Mouse (Mus musculus) liver, embryonic 14.5 days (tissue): ENCODE measurements around the gene Apol7c. TPM values are rescaled to one million over a fixed set of nuclear protein-coding genes. Genes with fewer than 3 reads are reported as not detected.
"Not testable (repeated sequence)": the region's sequence is repeated elsewhere in the genome, so short reads cannot be mapped to it uniquely, and the experiment has no call there.

Experiments used
- ATAC-seq: fragments of 200-750 bp; cut with Nextera tagmentation; 2 replicates; pipeline ENCODE4 v1.8.0; 2017; ENCODE audit warnings: moderate number of reproducible peaks, mild to moderate bottlenecking, moderate library complexity; ENCODE audit not compliant: insufficient read depth
- DNase-seq, 3 experiments: peaks; one replicate each; pipeline ENCODE4 v3.0.0-alpha.2; 2012 to 2013; ENCODE audit warnings: low read depth in 3 of 3, low spot score in 3 of 3
- H3K27ac ChIP-seq: fragments of 300-500 bp; sonication (generic); 2 replicates; pipeline ENCODE4 v1.5.1; 2014; ENCODE audit warnings: moderate library complexity, mild to moderate bottlenecking, control low read depth, inconsistent platforms
- H3K27me3 ChIP-seq: fragments of 300-500 bp; sonication (generic); 2 replicates; pipeline ENCODE4 v1.6.1; 2014; ENCODE audit warnings: mild to moderate bottlenecking, low read length, moderate library complexity; ENCODE audit not compliant: control insufficient read depth, insufficient read depth
- H3K36me3 ChIP-seq: fragments of 300-500 bp; sonication (generic); replicated peaks from 2 replicates; pipeline ENCODE4 v1.6.1; 2014; ENCODE audit warnings: low read depth; ENCODE audit not compliant: control insufficient read depth, insufficient read depth
- H3K4me1 ChIP-seq, 2 experiments: fragments of 200-500 bp in 1 of 2; fragments of 300-500 bp in 1 of 2; sonication (generic) in 1 of 2; replicated peaks; 2 replicates each; pipeline ENCODE4 v1.6.1; 2012 to 2014; ENCODE audit warnings: antibody characterized with exemption in 1 of 2, inconsistent platforms in 1 of 2, low read length in 1 of 2; ENCODE audit not compliant: control insufficient read depth in 2 of 2, insufficient read depth in 2 of 2
- H3K4me2 ChIP-seq: fragments of 300-500 bp; sonication (generic); 2 replicates; pipeline ENCODE4 v1.6.1; 2014; ENCODE audit warnings: low read depth, mild to moderate bottlenecking, control low read depth, moderate library complexity
- H3K4me3 ChIP-seq, 2 experiments: fragments of 200-500 bp in 1 of 2; fragments of 300-500 bp in 1 of 2; sonication (generic) in 1 of 2; 2 replicates each; pipeline ENCODE4 v1.5.1; 2012 to 2014; ENCODE audit warnings: low read depth in 2 of 2, low read length in 2 of 2, mild to moderate bottlenecking in 2 of 2, control low read depth in 1 of 2, inconsistent platforms in 1 of 2, moderate library complexity in 1 of 2; ENCODE audit not compliant: insufficient read depth in 1 of 2
- H3K9ac ChIP-seq: fragments of 300-500 bp; sonication (generic); replicated peaks from 2 replicates; pipeline ENCODE4 v1.6.1; 2014; ENCODE audit warnings: mild to moderate bottlenecking, control low read depth, moderate library complexity
- H3K9me3 ChIP-seq: fragments of 300-500 bp; sonication (generic); 2 replicates; pipeline ENCODE4 v1.6.1; 2016; ENCODE audit warnings: low read length, mixed read lengths; ENCODE audit not compliant: control insufficient read depth
- CTCF ChIP-seq: IDR thresholded peaks from 2 replicates; pipeline ENCODE4 v1.5.1; 2016; ENCODE audit warnings: antibody characterized with exemption, low read depth, control low read depth
- EP300 ChIP-seq: IDR thresholded peaks from 2 replicates; pipeline ENCODE4 v1.6.1; 2016; ENCODE audit warnings: antibody characterized with exemption, low read depth
- WGBS: fragments of 180-500 bp; shearing (Covaris S2); extraction: QIAGEN DNeasy Blood & Tissue Kit; methylation state at CpG from one replicate; pipeline ENCODE4 v1.1.7; 2014; ENCODE audit not compliant: insufficient replicate concordance; 5-methylcytosine and 5-hydroxymethylcytosine counted together
- polyA plus RNA-seq, 2 experiments: library from polyadenylated mRNA; depleted of rRNA in 1 of 2; stranded (reverse) in 1 of 2; unstranded in 1 of 2; fragments of >200 nt; fragmentation: Nextera tagmentation in 1 of 2; extraction: Ambion mirVana in 1 of 2; gene quantifications; 2 replicates each; pipeline versions ENCODE4 v1.2.1 to v1.2.3; 2012 to 2014

Apol7c gene
- polyA plus RNA-seq, 2 experiments = 0.01 TPM; not detected in 1

DNA sequence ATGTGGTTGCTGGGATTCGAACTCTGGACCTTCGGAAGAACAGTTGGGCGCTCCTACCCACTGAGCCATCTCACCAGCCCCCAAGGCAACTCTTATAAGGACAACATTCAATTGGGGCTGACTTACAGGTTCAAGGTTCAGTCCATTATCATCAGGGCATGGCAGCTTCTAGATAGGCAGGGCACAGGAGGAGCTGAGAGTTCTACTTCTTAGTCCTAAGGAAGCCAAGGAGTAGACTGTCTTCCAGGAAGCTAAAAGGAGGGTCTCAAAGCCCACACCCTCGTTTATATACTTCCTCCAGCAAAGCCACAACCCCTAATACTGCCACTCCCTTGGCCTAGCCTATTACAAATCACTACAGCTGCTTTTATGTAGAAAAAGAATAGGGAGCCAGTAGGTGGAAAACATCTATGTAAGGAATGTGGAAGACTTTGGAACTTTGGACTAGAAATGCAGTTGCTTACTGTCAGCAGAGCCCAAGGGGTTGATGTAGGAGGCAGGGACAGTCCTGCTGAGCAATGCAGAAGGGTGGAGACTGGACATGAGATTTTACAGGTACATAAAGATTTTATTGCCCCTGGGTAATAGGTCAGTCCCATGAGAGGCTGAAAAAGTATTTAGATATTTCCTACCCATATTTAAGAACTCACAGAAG, 50.8 kb downstream of the Apol7c start:
- H3K4me1 ChIP-seq = no peaks in the 10 kb centered on the region
- H3K36me3 ChIP-seq = no peaks in the 10 kb centered on the region
- no peak overlapping the region for H3K27ac ChIP-seq
- H3K4me3 ChIP-seq = no peak overlapping the region
- no peaks in the 10 kb centered on the region for H3K27me3 ChIP-seq
- no peak overlapping the region for H3K4me2 ChIP-seq
- DNase-seq = no peak
- H3K9ac ChIP-seq = no peak overlapping the region
- no peaks in the 10 kb centered on the region for H3K9me3 ChIP-seq
- TF ChIP-seq CTCF = no peak
- no peak for TF ChIP-seq EP300
- no peak for ATAC-seq
- 53% methylated on average over 4 of the region's 4 CpGs for WGBS

GRCm38 (mm10) chr15:77476693-77477092, 56.4 kb downstream of the Apol7c start, which contains the start of gene Apol10a:
TSS of gene Apol10a (plus strand) at chr15:77477047.
- not testable (repeated sequence) for H3K9ac ChIP-seq, H3K9me3 ChIP-seq, H3K27ac ChIP-seq, H3K4me3 ChIP-seq, H3K4me1 ChIP-seq, DNase-seq, H3K36me3 ChIP-seq, H3K4me2 ChIP-seq, ATAC-seq, H3K27me3 ChIP-seq
- WGBS = 51% methylated on average over 2 of the region's 2 CpGs

Other genes starting within 250 kb of the Apol7c start
- gene Rbfox2, start 226.3 kb downstream of the Apol7c start, polyA plus RNA-seq (2012; rRNA removed) = 9.1 and 9.9 TPM in 2 replicates
- gene Rbfox2, start 226.3 kb downstream of the Apol7c start, polyA plus RNA-seq (2014; fragmentation: Nextera tagmentation; extraction: Ambion mirVana) = 7.2 and 8.5 TPM in 2 replicates
- 0.25 and 0.26 TPM in 2 replicates for gene Apol7a, start 134.2 kb downstream of the Apol7c start, polyA plus RNA-seq (2012; rRNA removed)
- 0.56 and 0.69 TPM in 2 replicates for gene Apol7a, start 134.2 kb downstream of the Apol7c start, polyA plus RNA-seq (2014; fragmentation: Nextera tagmentation; extraction: Ambion mirVana)
- gene Apol9a, start 122.2 kb downstream of the Apol7c start, polyA plus RNA-seq (2012; rRNA removed) = not detected in 2 replicates
- gene Apol9a, start 122.2 kb downstream of the Apol7c start, polyA plus RNA-seq (2014; fragmentation: Nextera tagmentation; extraction: Ambion mirVana) = not detected in 2 replicates
- not detected in 2 replicates for gene Apol7b, start 85.8 kb downstream of the Apol7c start, polyA plus RNA-seq (2012; rRNA removed)
- gene Apol7b, start 85.8 kb downstream of the Apol7c start, polyA plus RNA-seq (2014; fragmentation: Nextera tagmentation; extraction: Ambion mirVana) = not detected in 2 replicates
- gene Apol10a, start 56.3 kb downstream of the Apol7c start, polyA plus RNA-seq (2012; rRNA removed) = 0.01 and 0.03 TPM in 2 replicates
- not detected in 2 replicates for gene Apol10a, start 56.3 kb downstream of the Apol7c start, polyA plus RNA-seq (2014; fragmentation: Nextera tagmentation; extraction: Ambion mirVana)
- gene Apol11a, start 25.0 kb downstream of the Apol7c start, polyA plus RNA-seq (2012; rRNA removed) = 0.05 and 0.15 TPM in 2 replicates
- gene Apol11a, start 25.0 kb downstream of the Apol7c start, polyA plus RNA-seq (2014; fragmentation: Nextera tagmentation; extraction: Ambion mirVana) = 0.08 and 0.19 TPM in 2 replicates
- not detected in 2 replicates for gene 1700025B11Rik, start 28.6 kb upstream of the Apol7c start, polyA plus RNA-seq (2012; rRNA removed)
- not detected in 2 replicates for gene 1700025B11Rik, start 28.6 kb upstream of the Apol7c start, polyA plus RNA-seq (2014; fragmentation: Nextera tagmentation; extraction: Ambion mirVana)
- gene Apol10b, start 62.8 kb upstream of the Apol7c start, polyA plus RNA-seq (2012; rRNA removed) = not detected in 2 replicates
- gene Apol10b, start 62.8 kb upstream of the Apol7c start, polyA plus RNA-seq (2014; fragmentation: Nextera tagmentation; extraction: Ambion mirVana) = not detected in 2 replicates
- gene Gm36245, start 65.9 kb upstream of the Apol7c start, polyA plus RNA-seq (2012; rRNA removed) = not detected in 2 replicates
- not detected in 2 replicates for gene Gm36245, start 65.9 kb upstream of the Apol7c start, polyA plus RNA-seq (2014; fragmentation: Nextera tagmentation; extraction: Ambion mirVana)
- gene Apol11b, start 110.0 kb upstream of the Apol7c start, polyA plus RNA-seq (2012; rRNA removed) = 2.2 and 3.6 TPM in 2 replicates
- 6.3 and 6.9 TPM in 2 replicates for gene Apol11b, start 110.0 kb upstream of the Apol7c start, polyA plus RNA-seq (2014; fragmentation: Nextera tagmentation; extraction: Ambion mirVana)
- gene Apol7e, start 165.5 kb upstream of the Apol7c start, polyA plus RNA-seq (2012; rRNA removed) = 0.02 TPM in 1 of 2 replicates, not detected in the other
- not detected in 2 replicates for gene Apol7e, start 165.5 kb upstream of the Apol7c start, polyA plus RNA-seq (2014; fragmentation: Nextera tagmentation; extraction: Ambion mirVana)
- 0.04 and 0.05 TPM in 2 replicates for gene Apol9b, start 195.7 kb upstream of the Apol7c start, polyA plus RNA-seq (2012; rRNA removed)
- gene Apol9b, start 195.7 kb upstream of the Apol7c start, polyA plus RNA-seq (2014; fragmentation: Nextera tagmentation; extraction: Ambion mirVana) = 0.06 TPM in 1 of 2 replicates, not detected in the other
- 32.6 and 43.9 TPM in 2 replicates for gene Apol8, start 223.7 kb upstream of the Apol7c start, polyA plus RNA-seq (2012; rRNA removed)
- 12.7 and 13.5 TPM in 2 replicates for gene Apol8, start 223.7 kb upstream of the Apol7c start, polyA plus RNA-seq (2014; fragmentation: Nextera tagmentation; extraction: Ambion mirVana)